Mouse (Mus musculus) midbrain, embryonic 16.5 days (tissue): ENCODE measurements around the gene Cst12. TPM values are rescaled to one million over a fixed set of nuclear protein-coding genes. Genes with fewer than 3 reads are reported as not detected.

Source experiments
- ATAC-seq: fragments of 200-750 bp; cut with Nextera tagmentation; 2 replicates; pipeline ENCODE4 v1.8.0; 2017; ENCODE audit warnings: moderate TSS enrichment
- H3K27ac ChIP-seq: fragments of 300-500 bp; sonication (generic); 2 replicates; pipeline ENCODE4 v1.5.1; 2014; ENCODE audit warnings: mild to moderate bottlenecking, low read length, mixed read lengths
- H3K27me3 ChIP-seq: fragments of 300-500 bp; sonication (generic); 2 replicates; pipeline ENCODE4 v1.6.1; 2014; ENCODE audit warnings: low read depth, low read length, mixed read lengths; ENCODE audit not compliant: control insufficient read depth, insufficient read depth
- H3K36me3 ChIP-seq: fragments of 300-500 bp; sonication (generic); 2 replicates; pipeline ENCODE4 v1.6.1; 2014; ENCODE audit warnings: mild to moderate bottlenecking, low read length, moderate library complexity, mixed read lengths; ENCODE audit not compliant: control insufficient read depth, insufficient read depth
- H3K4me1 ChIP-seq: fragments of 300-500 bp; sonication (generic); 2 replicates; pipeline ENCODE4 v1.6.1; 2014; ENCODE audit warnings: mild to moderate bottlenecking, low read length, mixed read lengths; ENCODE audit not compliant: control insufficient read depth, insufficient read depth
- H3K4me2 ChIP-seq: fragments of 300-500 bp; sonication (generic); 2 replicates; pipeline ENCODE4 v1.6.1; 2014; ENCODE audit warnings: mild to moderate bottlenecking, low read length, mixed read lengths
- H3K4me3 ChIP-seq: fragments of 300-500 bp; sonication (generic); 2 replicates; pipeline ENCODE4 v1.5.1; 2014; ENCODE audit warnings: low read depth, mild to moderate bottlenecking, low read length, moderate library complexity, mixed read lengths
- H3K9ac ChIP-seq: fragments of 300-500 bp; sonication (generic); 2 replicates; pipeline ENCODE4 v1.6.1; 2014; ENCODE audit warnings: low read depth, low read length, mixed read lengths
- H3K9me3 ChIP-seq: fragments of 300-500 bp; sonication (generic); replicated peaks from 2 replicates; pipeline ENCODE4 v1.6.1; 2014; ENCODE audit warnings: mild to moderate bottlenecking, low read length, mixed read lengths; ENCODE audit not compliant: control insufficient read depth, poor library complexity, severe bottlenecking
- WGBS: fragments of 180-500 bp; shearing (Covaris S2); extraction: QIAGEN DNeasy Blood & Tissue Kit; methylation state at CpG from one replicate; pipeline ENCODE4 v1.1.7; 2014; 5-methylcytosine and 5-hydroxymethylcytosine counted together
- polyA plus RNA-seq: library from polyadenylated mRNA; unstranded; fragments of >200 nt; fragmentation: Nextera tagmentation; extraction: Ambion mirVana; gene quantifications from 2 replicates; pipeline ENCODE4 v1.2.1, GENCODE M21; 2015

Cst12 gene
- polyA plus RNA-seq, 1 experiment from 2014 or later: not detected

- no peak within 1 kb of the TSS for H3K27ac ChIP-seq
- no peak for ATAC-seq
- H3K9me3 ChIP-seq: no peaks in the 10 kb centered on the region
- H3K4me2 ChIP-seq: no peak within 1 kb of the TSS
- H3K4me1 ChIP-seq: no peaks in the 10 kb centered on the region
- H3K9ac ChIP-seq: no peak within 1 kb of the TSS
- no peak within 1 kb of the TSS for H3K4me3 ChIP-seq
- 0% methylated on average over 1 of the region's 1 CpGs for WGBS
- H3K36me3 ChIP-seq: no peaks in the 10 kb centered on the region
- no peaks in the 10 kb centered on the region for H3K27me3 ChIP-seq
Observed at GRCm38 (mm10) chr2:148781709-148782108, 7.5 kb upstream of the Cst12 start, which contains the start of gene 8030411F24Rik. 8030411F24Rik (plus strand) TSS chr2:148782009.

- no peak for ATAC-seq
- WGBS: 93% methylated on average over 1 of the region's 1 CpGs
Observed at GRCm38 (mm10) chr2:148798485-148798884, 9.3 kb downstream of the Cst12 start, which contains the start of gene Cst8. Cst8 (plus strand) TSS chr2:148798785.

GRCm38 (mm10) chr2:148801491-148801921 lies 12.3 kb downstream of the Cst12 start:
- ATAC-seq: no peak
- Histone ChIP-seq H3K4me2 (no peak overlapping the region), H3K9me3 (no peaks in the 10 kb centered on the region), H3K36me3 (no peaks in the 10 kb centered on the region), H3K9ac (no peak overlapping the region), H3K4me1 (no peaks in the 10 kb centered on the region), H3K4me3 (no peak overlapping the region), H3K27me3 (no peaks in the 10 kb centered on the region), H3K27ac (no peak overlapping the region)
- 71% methylated on average over 3 of the region's 3 CpGs for WGBS

More at GRCm38 (mm10) chr2:148798485-148798884, 9.3 kb downstream of the Cst12 start, which contains the start of gene Cst8:
- Histone ChIP-seq H3K9me3 (no peaks in the 10 kb centered on the region), H3K27ac (no peak within 1 kb of the TSS), H3K27me3 (no peaks in the 10 kb centered on the region), H3K4me2 (no peak within 1 kb of the TSS), H3K4me1 (no peaks in the 10 kb centered on the region), H3K9ac (no peak within 1 kb of the TSS), H3K36me3 (no peaks in the 10 kb centered on the region), H3K4me3 (no peak within 1 kb of the TSS)

- WGBS: 84% methylated on average over 6 of the region's 6 CpGs
- Histone ChIP-seq H3K9ac (no peak overlapping the region), H3K4me2 (no peak overlapping the region), H3K36me3 (no peaks in the 10 kb centered on the region), H3K4me1 (no peaks in the 10 kb centered on the region), H3K27me3 (no peaks in the 10 kb centered on the region), H3K27ac (no peak overlapping the region), H3K9me3 (no peaks in the 10 kb centered on the region), H3K4me3 (no peak overlapping the region)
- no peak for ATAC-seq
Observed at GRCm38 (mm10) chr2:148806696-148807095, 17.5 kb downstream of the Cst12 start.

- H3K36me3 ChIP-seq: no peaks in the 10 kb centered on the region
Observed at GRCm38 (mm10) chr2:148819909-148820308, 30.7 kb downstream of the Cst12 start, which contains the start of gene Cst13. Cst13 (plus strand) TSS chr2:148820081.

GRCm38 (mm10) chr2:148825986-148826385 lies 36.8 kb downstream of the Cst12 start:
- Histone ChIP-seq H3K9me3 (no peaks in the 10 kb centered on the region), H3K27ac (no peak overlapping the region), H3K36me3 (no peaks in the 10 kb centered on the region), H3K4me2 (no peak overlapping the region), H3K4me1 (no peaks in the 10 kb centered on the region), H3K9ac (no peak overlapping the region), H3K4me3 (no peak overlapping the region), H3K27me3 (no peaks in the 10 kb centered on the region)
- ATAC-seq: no peak
- WGBS: 70% methylated on average over 1 of the region's 1 CpGs

More at GRCm38 (mm10) chr2:148819909-148820308, 30.7 kb downstream of the Cst12 start, which contains the start of gene Cst13:
- Histone ChIP-seq H3K9me3 (no peaks in the 10 kb centered on the region), H3K9ac (no peak within 1 kb of the TSS), H3K4me3 (no peak within 1 kb of the TSS), H3K27ac (no peak within 1 kb of the TSS), H3K4me2 (no peak within 1 kb of the TSS), H3K4me1 (no peaks in the 10 kb centered on the region), H3K27me3 (no peaks in the 10 kb centered on the region)
- no peak for ATAC-seq

- Histone ChIP-seq H3K9ac (no peak within 1 kb of the TSS), H3K27me3 (no peaks in the 10 kb centered on the region), H3K36me3 (no peaks in the 10 kb centered on the region), H3K27ac (no peak within 1 kb of the TSS), H3K4me3 (no peak within 1 kb of the TSS), H3K4me2 (no peak within 1 kb of the TSS), H3K4me1 (no peaks in the 10 kb centered on the region), H3K9me3 (no peaks in the 10 kb centered on the region)
- no peak for ATAC-seq
- WGBS: 70% methylated on average over 4 of the region's 4 CpGs
Observed at GRCm38 (mm10) chr2:148834912-148835311, 45.8 kb downstream of the Cst12 start, which contains the start of gene Cst9. Cst9 (plus strand) TSS chr2:148835147.

GRCm38 (mm10) chr2:148838075-148838777 lies 49.1 kb downstream of the Cst12 start:
- H3K27ac ChIP-seq: no peak overlapping the region
- 91% methylated on average over 5 of the region's 5 CpGs for WGBS
- no peak for ATAC-seq
- H3K4me3 ChIP-seq: no peak overlapping the region
- H3K9ac ChIP-seq: no peak overlapping the region
- no peaks in the 10 kb centered on the region for H3K27me3 ChIP-seq
- H3K9me3 ChIP-seq: no peaks in the 10 kb centered on the region
- H3K36me3 ChIP-seq: no peaks in the 10 kb centered on the region
- no peaks in the 10 kb centered on the region for H3K4me1 ChIP-seq
- H3K4me2 ChIP-seq: no peak overlapping the region

- ATAC-seq: no peak
- no peaks in the 10 kb centered on the region for H3K4me1 ChIP-seq
- H3K4me3 ChIP-seq: no peak overlapping the region
- H3K9me3 ChIP-seq: no peaks in the 10 kb centered on the region
- 98% methylated on average over 2 of the region's 2 CpGs for WGBS
- H3K36me3 ChIP-seq: no peaks in the 10 kb centered on the region
- H3K9ac ChIP-seq: no peak overlapping the region
- no peak overlapping the region for H3K4me2 ChIP-seq
- H3K27ac ChIP-seq: no peak overlapping the region
- H3K27me3 ChIP-seq: no peaks in the 10 kb centered on the region
Observed at GRCm38 (mm10) chr2:148839224-148839623, 50.1 kb downstream of the Cst12 start.
